ENCODE assay signal across 10 mouse cellular contexts in genomic region chr7:105549035-105549434, GRCm38 (mm10). TPM values are rescaled to one million over a fixed set of nuclear protein-coding genes. Genes with fewer than 3 reads are reported as not detected.
DNase-seq lines count a peak whose midpoint lies in the region; ATAC-seq and TF ChIP-seq lines count a peak whose summit lies in the region.
"Had no signal": no experiment of that assay in that cellular context is flagged by ENCODE, and none has a peak within 500 bp of the region (broad histone marks: within the 10 kb centered on the region; RNA-seq: fewer than 3 reads in every experiment).

No protein-coding gene starts in this region.

- 41% methylated on average over 6 of the region's 6 CpGs for WGBS in heart, adult 2 months
- WGBS in heart, embryonic 10.5 days: 48% methylated on average over 6 of the region's 6 CpGs
- 38% methylated on average over 6 of the region's 6 CpGs for WGBS in midbrain, postnatal 0 days
- 53% methylated on average over 6 of the region's 6 CpGs for whole genome bisulfite sequencing in midbrain, embryonic 11.5 days
- 28% methylated on average over 6 of the region's 6 CpGs for WGBS in embryonic facial prominence, embryonic 12.5 days

- intact Hi-C loops in heart, adult 2 months (cut with DNase I): loop anchor here (1.0 kb wide), 1 partner anchor 54 kb away; no protein-coding TSS in a partner anchor

- H3K9me3 ChIP-seq in heart, embryonic 10.5 days: no peaks in the 10 kb centered on the region
- H3K9me3 ChIP-seq in midbrain, postnatal 0 days (ENCODE audit: low read length): no peaks in the 10 kb centered on the region
- no peaks in the 10 kb centered on the region for H3K9me3 ChIP-seq in midbrain, embryonic 11.5 days (ENCODE audit: control insufficient read depth, low read length)
- H3K9me3 ChIP-seq in embryonic facial prominence, embryonic 12.5 days: no peaks in the 10 kb centered on the region
- H3K9me3 ChIP-seq: midbrain, embryonic 13.5 days had no signal

- no peaks in the 10 kb centered on the region for H3K36me3 ChIP-seq in heart, adult 2 months (ENCODE audit: control insufficient read depth, insufficient read depth, low read length)
- H3K36me3 ChIP-seq in heart, embryonic 10.5 days: no peaks in the 10 kb centered on the region
- no peaks in the 10 kb centered on the region for H3K36me3 ChIP-seq in midbrain, postnatal 0 days (ENCODE audit: insufficient read depth, low read length)
- no peaks in the 10 kb centered on the region for H3K36me3 ChIP-seq in midbrain, embryonic 11.5 days (ENCODE audit: control insufficient read depth, insufficient read depth, low read length)
- no peaks in the 10 kb centered on the region for H3K36me3 ChIP-seq in embryonic facial prominence, embryonic 12.5 days
- H3K36me3 ChIP-seq: midbrain, embryonic 13.5 days had no signal

- H3K27ac ChIP-seq in heart, adult 2 months: no peak overlapping the region
- no peak overlapping the region for H3K27ac ChIP-seq in heart, embryonic 10.5 days
- H3K27ac ChIP-seq in midbrain, postnatal 0 days (ENCODE audit: low read depth, low read length): no peak overlapping the region
- no peak overlapping the region for H3K27ac ChIP-seq in midbrain, embryonic 11.5 days (ENCODE audit: low read depth, low read length)
- H3K27ac ChIP-seq in embryonic facial prominence, embryonic 12.5 days: peak overlapping the region; percentile 61
- H3K27ac ChIP-seq: midbrain, embryonic 13.5 days had no signal

- no peak for TF ChIP-seq POLR2A in heart, adult 2 months (IDR thresholded peaks at IDR 0.05; ENCODE audit: insufficient read depth, low read depth, low read length)

- TF ChIP-seq CTCF in heart, adult 2 months (IDR thresholded peaks at IDR 0.05): peak; percentile 68
- TF ChIP-seq CTCF in midbrain, postnatal 0 days (IDR thresholded peaks at IDR 0.05): peak; percentile 76

- H3K4me2 ChIP-seq in midbrain, postnatal 0 days (ENCODE audit: low read depth, low read length, poor library complexity, severe bottlenecking): no peak overlapping the region
- no peak overlapping the region for H3K4me2 ChIP-seq in midbrain, embryonic 11.5 days
- H3K4me2 ChIP-seq in embryonic facial prominence, embryonic 12.5 days (replicated peaks): no peak overlapping the region
- H3K4me2 ChIP-seq: midbrain, embryonic 13.5 days had no signal

- no peak overlapping the region for H3K4me3 ChIP-seq in heart, adult 2 months
- no peak overlapping the region for H3K4me3 ChIP-seq in heart, embryonic 10.5 days
- H3K4me3 ChIP-seq in midbrain, postnatal 0 days (ENCODE audit: low read depth, low read length): no peak overlapping the region
- H3K4me3 ChIP-seq in midbrain, embryonic 11.5 days (ENCODE audit: low read depth, low read length): no peak overlapping the region
- H3K4me3 ChIP-seq in embryonic facial prominence, embryonic 12.5 days: no peak overlapping the region
- H3K4me3 ChIP-seq: midbrain, embryonic 13.5 days had no signal

- 0 out of 2 replicates have a peak, but pooled peaks have one; percentile 15 for ATAC-seq in midbrain, postnatal 0 days (ENCODE audit: low FRiP score)
- no peak for ATAC-seq in midbrain, embryonic 11.5 days (ENCODE audit: low FRiP score)
- ATAC-seq in embryonic facial prominence, embryonic 12.5 days (ENCODE audit: insufficient number of reproducible peaks, insufficient read depth, low FRiP score, low TSS enrichment): peak; percentile 53
- ATAC-seq: midbrain, embryonic 13.5 days had no signal

- no peak for TF ChIP-seq EP300 in heart, adult 2 months (IDR thresholded peaks at IDR 0.05; ENCODE audit: insufficient read depth, low read depth, low read length)

- no peaks in the 10 kb centered on the region for H3K79me2 ChIP-seq in heart, adult 2 months (replicated peaks; ENCODE audit: control insufficient read depth, insufficient read depth, low read length)

- no peaks in the 10 kb centered on the region for H3K4me1 ChIP-seq in heart, adult 2 months (ENCODE audit: control insufficient read depth, insufficient read depth, low read length)
- no peaks in the 10 kb centered on the region for H3K4me1 ChIP-seq in heart, embryonic 10.5 days
- H3K4me1 ChIP-seq in midbrain, postnatal 0 days (ENCODE audit: insufficient read depth, low read length): no peaks in the 10 kb centered on the region
- H3K4me1 ChIP-seq in midbrain, embryonic 11.5 days (ENCODE audit: control insufficient read depth, insufficient read depth, low read length): no peaks in the 10 kb centered on the region
- H3K4me1 ChIP-seq in embryonic facial prominence, embryonic 12.5 days: no peaks in the 10 kb centered on the region

- H3K9ac ChIP-seq in heart, adult 2 months (ENCODE audit: low read depth, low read length): no peak overlapping the region
- H3K9ac ChIP-seq in midbrain, postnatal 0 days (replicated peaks; ENCODE audit: low read length, poor library complexity, severe bottlenecking): no peak overlapping the region
- no peak overlapping the region for H3K9ac ChIP-seq in midbrain, embryonic 11.5 days (ENCODE audit: low read length)
- H3K9ac ChIP-seq in embryonic facial prominence, embryonic 12.5 days: no peak overlapping the region
- H3K9ac ChIP-seq: midbrain, embryonic 13.5 days had no signal

- no peaks in the 10 kb centered on the region for H3K27me3 ChIP-seq in heart, adult 2 months (ENCODE audit: control insufficient read depth, insufficient read depth, low read length)
- H3K27me3 ChIP-seq in heart, embryonic 10.5 days (ENCODE audit: insufficient read depth, poor library complexity, severe bottlenecking): no peaks in the 10 kb centered on the region
- no peaks in the 10 kb centered on the region for H3K27me3 ChIP-seq in midbrain, postnatal 0 days (ENCODE audit: insufficient read depth, low read length)
- H3K27me3 ChIP-seq in midbrain, embryonic 11.5 days (ENCODE audit: control insufficient read depth, insufficient read depth, low read length): no peaks in the 10 kb centered on the region
- no peaks in the 10 kb centered on the region for H3K27me3 ChIP-seq in embryonic facial prominence, embryonic 12.5 days
- H3K27me3 ChIP-seq: midbrain, embryonic 13.5 days had no signal

- DNase-seq in heart, adult 2 months: no peak
- DNase-seq in heart, embryonic 10.5 days (ENCODE audit: low spot score): no peak
- DNase-seq in midbrain, postnatal 0 days (ENCODE audit: low spot score): peak; percentile 79
- no peak for DNase-seq in midbrain, embryonic 11.5 days (ENCODE audit: low spot score, missing footprints)
- peak; percentile 48 for DNase-seq in retina, postnatal 1 day
- no peak for DNase-seq in adrenal gland, postnatal 10 days
- DNase-seq in natural killer cell, adult 2 months (ENCODE audit: low spot score in 2 of 2): no peak
- DNase-seq: kidney, postnatal 25 days had no signal

RNA-seq across cellular contexts. Expression of gene Smpd1, which starts 5.1 kb away (rescaled TPM):
- total RNA-seq in heart, adult 2 months (2021): 100 to 1,000 TPM; 154 to 186 TPM
- 190 and 211 TPM in 2 replicates for polyA plus RNA-seq in heart, adult 2 months (2012; rRNA removed)
- 39.9 and 60.4 TPM in 2 replicates for polyA plus RNA-seq in heart, embryonic 10.5 days (2016; fragmentation: Nextera tagmentation; extraction: Ambion mirVana)
- 162 and 182 TPM in 2 replicates for total RNA-seq in midbrain, postnatal 0 days (2014; rRNA removed)
- polyA plus RNA-seq in midbrain, postnatal 0 days (2015; fragmentation: Nextera tagmentation; extraction: Ambion mirVana): 115 and 127 TPM in 2 replicates
- polyA plus RNA-seq in midbrain, embryonic 11.5 days (2014; fragmentation: Nextera tagmentation; extraction: Ambion mirVana): 42.0 and 47.3 TPM in 2 replicates
- polyA plus RNA-seq in embryonic facial prominence, embryonic 12.5 days (2016; fragmentation: Nextera tagmentation; extraction: Ambion mirVana): 40.8 and 41.4 TPM in 2 replicates
- total RNA-seq in adrenal gland, postnatal 10 days (2021): 10 to 100 TPM; 59.2 to 68.1 TPM

RNA-seq across cellular contexts. Expression of gene Apbb1, which starts 32.4 kb away (rescaled TPM):
- 100 to 1,000 TPM; 123 to 147 TPM for total RNA-seq in heart, adult 2 months (2021)
- polyA plus RNA-seq in heart, adult 2 months (2012; rRNA removed): 259 and 333 TPM in 2 replicates
- 68.6 and 70.6 TPM in 2 replicates for polyA plus RNA-seq in heart, embryonic 10.5 days (2016; fragmentation: Nextera tagmentation; extraction: Ambion mirVana)
- total RNA-seq in midbrain, postnatal 0 days (2014; rRNA removed): 391 and 571 TPM in 2 replicates
- polyA plus RNA-seq in midbrain, postnatal 0 days (2015; fragmentation: Nextera tagmentation; extraction: Ambion mirVana): 341 and 372 TPM in 2 replicates
- 100 and 103 TPM in 2 replicates for polyA plus RNA-seq in midbrain, embryonic 11.5 days (2014; fragmentation: Nextera tagmentation; extraction: Ambion mirVana)
- polyA plus RNA-seq in embryonic facial prominence, embryonic 12.5 days (2016; fragmentation: Nextera tagmentation; extraction: Ambion mirVana): 77.5 and 84.7 TPM in 2 replicates
- total RNA-seq in adrenal gland, postnatal 10 days (2021): 10 to 100 TPM; 19.6 to 25.2 TPM

RNA-seq across cellular contexts. Expression of gene Hpx, which starts 50.9 kb away (rescaled TPM):
- total RNA-seq in heart, adult 2 months (2021): under 1 TPM in 1 of 2 experiments, not detected in 1; 0.16 TPM
- polyA plus RNA-seq in heart, adult 2 months (2012; rRNA removed): 0.33 and 1.9 TPM in 2 replicates
- polyA plus RNA-seq in heart, embryonic 10.5 days (2016; fragmentation: Nextera tagmentation; extraction: Ambion mirVana): 0.43 and 7.4 TPM in 2 replicates
- total RNA-seq in midbrain, postnatal 0 days (2014; rRNA removed): not detected in 2 replicates
- 0.20 TPM in 1 of 2 replicates, not detected in the other for polyA plus RNA-seq in midbrain, postnatal 0 days (2015; fragmentation: Nextera tagmentation; extraction: Ambion mirVana)
- 0.11 and 0.29 TPM in 2 replicates for polyA plus RNA-seq in midbrain, embryonic 11.5 days (2014; fragmentation: Nextera tagmentation; extraction: Ambion mirVana)
- 0.52 and 0.59 TPM in 2 replicates for polyA plus RNA-seq in embryonic facial prominence, embryonic 12.5 days (2016; fragmentation: Nextera tagmentation; extraction: Ambion mirVana)
- 100 to 1,000 TPM; 313 to 789 TPM for total RNA-seq in adrenal gland, postnatal 10 days (2021)

Comparison
In these comparisons a context has a peak if more than half of its experiments do, and no peak if none do; other contexts are left out.
1. DNase-seq: peak in midbrain, postnatal 0 days (single experiment) and retina, postnatal 1 day (single experiment); none in heart, adult 2 months (0 of 2), heart, embryonic 10.5 days (single experiment), midbrain, embryonic 11.5 days (single experiment), adrenal gland, postnatal 10 days (single experiment) and natural killer cell, adult 2 months (0 of 2).